Mouse (Mus musculus) testis, adult 2 months (tissue): ENCODE results near the gene Cpa2. TPM values are rescaled to one million over a fixed set of nuclear protein-coding genes. Genes with fewer than 3 reads are reported as not detected.

Source experiments
- H3K27ac ChIP-seq: fragments of 200-500 bp; 2 replicates; pipeline ENCODE4 v1.5.1; 2012; ENCODE audit warnings: low read depth, low read length; ENCODE audit not compliant: control insufficient read depth, insufficient read depth
- H3K27me3 ChIP-seq: fragments of 200-500 bp; 2 replicates; pipeline ENCODE4 v1.6.1; 2012; ENCODE audit warnings: mild to moderate bottlenecking, low read length, moderate library complexity; ENCODE audit not compliant: control insufficient read depth, insufficient read depth
- H3K36me3 ChIP-seq: fragments of 200-500 bp; 2 replicates; pipeline ENCODE4 v1.6.1; 2012; ENCODE audit warnings: mild to moderate bottlenecking, low read length; ENCODE audit not compliant: control insufficient read depth, insufficient read depth
- H3K4me1 ChIP-seq: fragments of 200-500 bp; 2 replicates; pipeline ENCODE4 v1.6.1; 2012; ENCODE audit warnings: low read length; ENCODE audit not compliant: control insufficient read depth, insufficient read depth
- H3K4me3 ChIP-seq: fragments of 200-500 bp; 2 replicates; pipeline ENCODE4 v1.5.1; 2012; ENCODE audit warnings: low read depth, mild to moderate bottlenecking, low read length, moderate library complexity, mixed read lengths; ENCODE audit not compliant: control insufficient read depth
- CTCF ChIP-seq: fragments of 200-500 bp; IDR thresholded peaks from 2 replicates; pipeline ENCODE4 v1.5.1; 2012; ENCODE audit warnings: low read depth, mild to moderate bottlenecking, inconsistent platforms, low read length, moderate library complexity; ENCODE audit not compliant: control insufficient read depth, insufficient read depth, insufficient replicate concordance
- POLR2A ChIP-seq: fragments of 200-500 bp; IDR thresholded peaks from 2 replicates; pipeline ENCODE4 v1.6.1; 2012; ENCODE audit warnings: low read depth, mild to moderate bottlenecking, inconsistent platforms, low read length, moderate library complexity; ENCODE audit not compliant: control insufficient read depth
- polyA plus RNA-seq: library from polyadenylated mRNA; depleted of rRNA; stranded (reverse); fragments of >200 nt; gene quantifications from 2 replicates; pipeline ENCODE4 v1.2.3, GENCODE M21; 2012

The Cpa2 gene
- polyA plus RNA-seq, 1 experiment = 1.4 TPM

DNA sequence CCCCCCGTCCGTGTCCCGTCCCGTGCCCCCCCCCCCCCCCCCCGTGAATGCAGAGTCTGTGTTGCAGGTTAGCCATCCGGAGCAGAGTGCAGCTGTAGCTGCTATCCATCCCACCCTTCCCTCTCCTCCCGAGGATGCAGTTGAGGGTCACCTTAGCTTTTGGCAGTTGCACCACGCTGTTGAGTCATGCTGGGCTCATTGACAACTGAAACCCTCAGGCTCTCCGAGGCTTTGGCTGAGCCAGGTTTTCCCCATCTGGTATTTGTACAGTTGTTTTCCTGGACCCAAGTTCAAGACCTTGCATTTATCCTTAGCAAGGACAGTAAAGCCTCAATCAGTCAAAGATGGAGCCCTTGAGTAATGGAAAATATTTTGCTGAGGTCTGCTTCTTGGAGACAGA, 14.7 kb downstream of the Cpa2 start:
- Histone ChIP-seq H3K4me3 (no peak overlapping the region), H3K36me3 (no peaks in the 10 kb centered on the region), H3K27ac (no peak overlapping the region), H3K27me3 (no peaks in the 10 kb centered on the region), H3K4me1 (peaks cover 4% of the 10 kb centered on the region)
- TF ChIP-seq POLR2A = no peak
- no peak for TF ChIP-seq CTCF

DNA sequence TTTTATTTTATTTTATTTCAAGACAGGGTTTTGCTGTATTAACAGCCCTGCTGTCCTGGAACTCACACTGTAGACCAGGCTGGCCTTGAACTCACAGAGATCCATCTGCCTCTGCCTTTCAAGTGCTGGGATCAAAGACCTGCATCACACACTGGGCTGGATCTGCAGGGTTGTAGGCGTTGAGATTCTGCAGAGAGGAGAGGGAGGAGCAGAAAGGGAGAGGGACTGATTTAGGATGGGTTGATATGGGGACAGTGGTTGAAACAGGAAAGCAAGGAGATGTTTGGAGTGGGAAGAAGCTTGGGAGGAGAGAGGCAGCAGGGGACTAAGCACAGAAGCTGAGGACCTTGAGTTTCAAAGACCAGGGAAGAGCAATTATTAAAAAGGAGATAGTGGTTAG, 18.3 kb downstream of the Cpa2 start:
- Histone ChIP-seq H3K27ac (no peak overlapping the region), H3K4me3 (no peak overlapping the region), H3K27me3 (no peaks in the 10 kb centered on the region), H3K36me3 (no peaks in the 10 kb centered on the region), H3K4me1 (no peaks in the 10 kb centered on the region)
- TF ChIP-seq POLR2A (no peak), CTCF (no peak)

DNA sequence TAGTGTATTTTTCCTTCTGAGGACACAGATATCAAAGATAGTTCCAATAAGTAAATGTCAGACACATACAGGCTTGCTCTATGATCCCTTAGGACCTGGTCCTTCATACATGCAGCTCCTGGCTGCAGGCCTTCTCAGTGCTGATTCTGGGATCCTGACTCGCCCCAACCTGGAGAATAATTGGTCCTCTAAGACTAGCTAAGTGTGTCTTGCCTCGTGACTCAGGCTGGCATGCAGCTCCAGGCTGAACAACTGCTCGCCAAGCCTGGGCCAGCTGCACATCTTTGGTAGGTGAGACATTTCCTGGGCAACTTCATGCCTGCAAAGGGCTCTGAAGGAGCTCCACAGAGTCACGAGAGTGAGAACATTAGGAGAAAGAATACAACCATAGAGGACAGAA, 20.8 kb downstream of the Cpa2 start:
- Histone ChIP-seq H3K27ac (no peak overlapping the region), H3K36me3 (no peaks in the 10 kb centered on the region), H3K27me3 (no peaks in the 10 kb centered on the region), H3K4me1 (no peaks in the 10 kb centered on the region), H3K4me3 (no peak overlapping the region)
- no peak for TF ChIP-seq POLR2A

DNA sequence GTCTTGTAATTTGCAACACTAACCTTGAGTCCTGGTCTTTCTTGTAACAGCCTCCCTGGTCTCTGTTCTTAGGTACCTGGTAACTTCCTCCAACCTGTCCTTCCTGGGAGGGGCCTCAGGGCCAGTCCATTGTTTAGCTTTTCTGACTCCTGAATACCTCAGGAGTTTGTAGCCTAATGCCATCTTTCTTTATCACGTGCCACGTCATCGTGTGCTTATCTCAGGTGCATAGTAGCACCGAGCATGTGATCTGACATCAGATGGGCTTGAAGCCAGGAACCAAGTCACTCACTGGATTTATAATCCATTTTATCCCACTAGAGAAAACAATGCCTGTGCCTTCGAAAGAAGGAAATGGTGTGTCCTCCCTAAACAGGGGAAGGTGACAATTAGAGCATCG, 22.2 kb downstream of the Cpa2 start:
- Histone ChIP-seq H3K27me3 (no peaks in the 10 kb centered on the region), H3K4me1 (no peaks in the 10 kb centered on the region), H3K27ac (no peak overlapping the region), H3K36me3 (no peaks in the 10 kb centered on the region), H3K4me3 (no peak overlapping the region)
- TF ChIP-seq POLR2A (no peak), CTCF (no peak)

DNA sequence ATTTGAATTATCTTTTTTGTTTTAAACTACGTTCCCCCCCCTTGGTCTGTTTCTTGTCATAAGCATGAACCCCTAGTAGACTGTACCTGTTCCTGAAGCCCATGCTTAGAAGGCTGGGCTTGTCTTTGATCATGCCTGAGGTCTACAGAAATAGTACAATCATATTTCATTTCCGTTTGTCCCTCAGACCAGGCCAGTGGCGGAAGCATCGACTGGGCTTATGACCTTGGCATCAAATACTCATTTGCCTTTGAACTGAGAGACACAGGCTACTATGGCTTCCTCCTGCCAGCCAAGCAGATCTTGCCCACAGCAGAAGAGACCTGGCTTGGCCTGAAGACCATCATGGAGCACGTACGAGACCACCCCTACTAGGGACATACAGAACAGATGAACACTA, 22.7 kb downstream of the Cpa2 start:
- TF ChIP-seq CTCF = no peak
- no peak for TF ChIP-seq POLR2A
- no peaks in the 10 kb centered on the region for H3K4me1 ChIP-seq
- H3K27me3 ChIP-seq = no peaks in the 10 kb centered on the region
- H3K36me3 ChIP-seq = no peaks in the 10 kb centered on the region
- no peak overlapping the region for H3K4me3 ChIP-seq
- H3K27ac ChIP-seq = no peak overlapping the region

DNA sequence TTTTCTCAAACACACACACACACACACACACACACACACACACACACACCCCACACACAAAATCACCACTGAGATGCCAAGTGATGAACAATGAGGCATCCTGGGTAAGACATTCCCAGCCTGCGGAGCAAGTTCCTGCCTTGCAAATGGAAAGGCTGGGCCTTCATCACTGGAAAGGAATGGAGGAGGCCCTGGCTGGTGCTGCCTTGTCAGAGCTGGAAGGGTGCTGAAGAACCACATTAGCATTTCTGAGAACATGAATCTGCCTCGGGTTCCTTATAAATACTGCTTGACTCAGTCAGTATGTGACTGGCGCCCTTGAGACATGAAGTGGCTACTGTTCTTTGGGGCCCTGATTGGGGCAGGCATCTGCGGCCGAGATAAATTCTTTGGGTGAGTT, 26.7 kb downstream of the Cpa2 start, which contains the start of gene Cpa4:
Cpa4 (plus strand) TSS at position 301 of the 400 bp plus-strand sequence.
- Histone ChIP-seq H3K36me3 (no peaks in the 10 kb centered on the region), H3K4me3 (no peak within 1 kb of the TSS), H3K27ac (no peak within 1 kb of the TSS), H3K27me3 (no peaks in the 10 kb centered on the region), H3K4me1 (peaks cover 6% of the 10 kb centered on the region)
- TF ChIP-seq POLR2A (no peak), CTCF (no peak)

DNA sequence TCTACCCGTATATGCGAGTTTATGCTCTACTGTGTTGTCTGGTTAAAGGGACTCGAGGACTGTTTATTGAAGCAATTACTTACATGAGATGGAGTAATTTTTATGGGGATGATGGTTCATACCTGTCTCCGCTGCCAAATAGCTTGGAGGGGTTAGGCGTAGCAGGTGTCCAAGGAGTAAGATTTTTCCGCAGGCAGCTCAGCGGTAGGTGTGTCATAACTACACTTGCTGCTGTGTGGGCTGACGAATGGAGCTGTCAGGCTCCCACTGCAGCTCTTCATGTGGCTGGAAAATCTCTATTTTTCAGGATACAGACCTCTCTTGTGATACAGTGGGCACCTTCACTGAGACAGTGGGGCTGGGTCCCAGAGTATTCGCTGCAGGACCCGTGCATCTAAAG, 27.9 kb downstream of the Cpa2 start:
- no peak overlapping the region for H3K4me3 ChIP-seq
- H3K27ac ChIP-seq = no peak overlapping the region
- no peaks in the 10 kb centered on the region for H3K36me3 ChIP-seq
- TF ChIP-seq POLR2A (no peak), CTCF (no peak)
- peaks cover 6% of the 10 kb centered on the region for H3K4me1 ChIP-seq
- no peaks in the 10 kb centered on the region for H3K27me3 ChIP-seq

DNA sequence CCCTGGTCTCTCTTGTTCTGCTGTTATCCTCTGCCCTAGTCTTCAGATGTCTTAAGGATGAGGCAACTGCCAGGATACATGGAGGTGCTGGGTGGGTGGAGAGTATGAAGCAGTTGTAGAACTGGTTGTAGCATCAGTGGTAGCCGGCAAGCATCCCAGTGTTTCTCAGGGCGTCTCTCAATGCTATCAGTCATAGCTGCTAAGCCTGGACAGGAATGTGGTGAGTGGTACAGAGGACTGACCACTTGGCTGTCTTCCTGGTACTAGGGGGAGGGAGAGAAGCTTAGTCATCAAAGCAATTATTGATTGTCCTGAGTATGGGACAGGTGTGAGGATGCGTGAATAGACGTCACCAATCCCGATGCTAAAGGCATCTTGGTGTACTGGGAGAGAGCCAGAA, 28.6 kb downstream of the Cpa2 start:
- Histone ChIP-seq H3K27me3 (no peaks in the 10 kb centered on the region), H3K4me3 (no peak overlapping the region), H3K4me1 (peaks cover 6% of the 10 kb centered on the region), H3K27ac (no peak overlapping the region), H3K36me3 (no peaks in the 10 kb centered on the region)
- TF ChIP-seq CTCF (no peak), POLR2A (no peak)
